Mouse (Mus musculus) retina, postnatal 1 day (tissue): ENCODE measurements around the gene Alkbh7.
A peak's percentile ranks its signal among the peaks of the same experiment; 100 is the strongest.

ENCODE experiments used
- DNase-seq: peaks from one replicate; pipeline ENCODE4 v3.0.0-alpha.2; 2012

The Alkbh7 gene

GRCm38 (mm10) chr17:57031661-57032420 is 34.7 kb downstream of the Alkbh7 start:
- DNase-seq = peak; percentile 100

- no peak for DNase-seq
Measured at GRCm38 (mm10) chr17:57032854-57033253, 35.7 kb downstream of the Alkbh7 start.

- DNase-seq = no peak
Measured at GRCm38 (mm10) chr17:57038978-57039377, 41.8 kb downstream of the Alkbh7 start.

DNA sequence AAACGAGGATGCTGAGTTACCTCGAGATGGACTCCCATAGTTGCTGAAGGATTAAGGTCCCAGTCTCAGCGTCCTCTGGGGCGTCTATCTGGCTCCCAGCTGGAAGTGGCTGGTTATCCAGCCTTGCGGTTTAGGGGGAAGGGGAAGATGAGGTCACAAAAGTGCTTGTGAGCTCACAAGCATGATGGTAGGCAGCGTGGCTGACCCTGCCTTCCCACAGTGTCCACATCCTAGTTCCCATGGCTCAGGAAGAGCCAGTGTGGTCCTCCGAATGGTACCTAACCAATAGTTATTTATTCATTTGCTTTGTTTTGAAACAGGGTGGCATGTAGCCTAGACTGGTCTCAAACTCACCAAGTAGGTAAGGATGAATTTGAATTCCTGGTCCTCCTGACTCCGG is 44.4 kb downstream of the Alkbh7 start, which contains the start of gene Slc25a41:
Slc25a41 (minus strand) TSS at position 101 of the 400 bp plus-strand sequence.
- no peak for DNase-seq

- DNase-seq = peak; percentile 44
Measured at GRCm38 (mm10) chr17:57047406-57047805, 50.3 kb downstream of the Alkbh7 start.

DNA sequence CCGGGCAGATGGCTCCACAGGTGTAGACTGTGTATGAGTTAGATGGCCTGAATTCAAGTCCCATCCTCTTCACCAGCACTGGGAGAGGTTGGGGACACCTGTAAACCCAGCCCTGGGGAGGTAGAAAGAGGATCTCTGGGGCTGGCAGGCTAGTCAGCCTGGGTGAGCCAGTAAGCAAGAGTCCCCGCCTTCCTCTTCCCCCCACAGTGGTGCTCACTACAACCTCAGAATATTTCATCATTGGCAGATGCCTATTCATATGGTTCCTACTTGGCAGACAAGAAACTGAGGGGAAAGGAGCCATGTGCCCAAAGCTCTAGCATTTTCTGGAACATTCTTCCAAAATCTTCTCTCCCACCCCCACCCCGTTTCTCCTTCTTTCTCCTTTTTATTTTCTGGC is 51.7 kb downstream of the Alkbh7 start:
- no peak for DNase-seq
